Mouse (Mus musculus) ovary, adult 18-20 months (tissue): ENCODE measurements around the gene Ankrd61.

ENCODE experiments used
- DNase-seq: peaks from one replicate; pipeline ENCODE4 v3.0.0; 2022; ENCODE audit warnings: low spot score, mixed read lengths

The Ankrd61 gene

DNA sequence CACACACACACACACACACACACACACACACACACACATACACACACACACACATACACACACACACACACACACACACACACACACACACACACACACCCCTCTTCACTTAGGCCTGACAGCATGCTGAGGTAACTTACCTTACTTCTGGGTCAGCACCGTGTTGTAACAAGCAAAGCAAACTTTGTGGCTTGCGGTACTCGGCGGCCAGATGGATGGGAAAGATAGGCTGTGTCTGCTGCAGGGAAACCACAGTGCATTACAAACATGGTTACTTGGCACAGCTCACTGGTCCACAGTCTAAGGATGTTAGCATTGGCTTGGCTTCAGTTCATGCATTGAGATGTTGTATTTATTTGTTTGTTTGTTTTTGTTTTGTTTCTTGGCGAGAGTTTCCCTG, 4.1 kb downstream of the Ankrd61 start:
- no peak for DNase-seq

DNA sequence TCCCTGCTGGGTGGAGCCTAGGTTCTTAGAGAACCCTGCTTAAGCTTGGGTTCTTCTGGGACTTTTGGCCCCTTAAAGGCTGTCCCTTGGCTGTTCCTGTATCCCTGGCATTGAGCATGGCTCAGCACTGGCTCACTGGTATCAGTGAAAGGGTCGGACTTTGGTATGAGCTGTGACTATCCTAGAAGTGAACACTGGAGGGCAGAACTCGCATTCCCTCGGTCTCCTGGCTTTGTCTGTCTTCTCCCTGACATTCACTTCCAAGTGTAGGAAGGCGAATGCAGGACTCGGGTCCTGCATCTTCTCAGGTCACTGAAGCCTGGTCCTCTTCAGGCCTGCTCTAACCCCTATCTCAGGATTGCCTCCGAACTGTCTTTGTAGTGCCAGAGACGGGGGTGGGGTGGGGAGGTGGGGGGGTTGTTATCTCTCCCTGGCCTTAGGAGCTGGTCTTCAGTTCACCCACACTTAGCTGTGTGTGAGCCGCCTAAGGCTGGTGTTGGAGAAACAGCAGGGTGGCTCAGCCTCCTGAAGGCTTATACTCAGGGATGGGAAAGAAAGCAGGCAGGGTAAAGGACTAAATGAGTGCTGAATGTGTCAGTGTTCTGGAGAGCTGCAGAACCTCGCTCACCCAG, 5.1 kb downstream of the Ankrd61 start:
- DNase-seq, result no peak

DNA sequence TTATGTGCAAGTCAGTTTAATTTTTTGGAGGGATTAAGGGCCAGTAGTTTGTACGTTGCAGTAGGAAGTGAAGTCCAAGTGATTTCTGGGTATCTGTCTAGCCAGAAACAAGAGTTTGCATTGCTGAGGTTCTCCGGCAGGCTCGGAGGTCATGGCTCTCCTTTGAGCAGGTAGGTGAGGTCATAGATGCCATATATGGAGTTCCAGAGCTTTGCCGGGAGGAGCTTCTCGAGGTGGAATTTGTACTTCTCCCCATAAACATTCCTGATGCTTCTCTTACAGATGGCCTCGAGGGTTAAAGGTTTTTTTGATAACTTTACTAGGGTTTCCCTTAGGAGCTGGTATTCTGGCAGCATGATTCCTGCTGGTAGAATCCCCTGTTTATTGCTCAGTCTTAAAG, 6.7 kb downstream of the Ankrd61 start:
- DNase-seq, result no peak

DNA sequence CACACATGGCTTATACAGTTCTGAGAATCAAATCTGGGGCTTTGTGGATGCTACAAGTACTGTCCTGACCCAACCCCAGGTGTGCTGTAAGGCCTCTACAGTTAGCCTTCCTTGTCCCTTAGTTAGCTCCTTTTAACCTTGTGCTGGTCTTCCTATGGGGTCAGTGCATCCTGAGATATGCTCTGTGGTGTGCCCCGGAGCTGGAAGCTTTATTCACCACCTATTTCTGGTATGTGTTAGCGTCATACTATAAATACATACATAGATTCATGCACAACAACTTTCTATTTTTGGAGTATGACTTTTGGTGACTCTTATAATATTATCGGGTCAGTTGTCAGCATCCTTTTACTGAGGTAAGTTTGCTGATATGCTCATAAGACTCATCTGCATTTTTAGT, 12.2 kb downstream of the Ankrd61 start:
- DNase-seq, result no peak

DNA sequence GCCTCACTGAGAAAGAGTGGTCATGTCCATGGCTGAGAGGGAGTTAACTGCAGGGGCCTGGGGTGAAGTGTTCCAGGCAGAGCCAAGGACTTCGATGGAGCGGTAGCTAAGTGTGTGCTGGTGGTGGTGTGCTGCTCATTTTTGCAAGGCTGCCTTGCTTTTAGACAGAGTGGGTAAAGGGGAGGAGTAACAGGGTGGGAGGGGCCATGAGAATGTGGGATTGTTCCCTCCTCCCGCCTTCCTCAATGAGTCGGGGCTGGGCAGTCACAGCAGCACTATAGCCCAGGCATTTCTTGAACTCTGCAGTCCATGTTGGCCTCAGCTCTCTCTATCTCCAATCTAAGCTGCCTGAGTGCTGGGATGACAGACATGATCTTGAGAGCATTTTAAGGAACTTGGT, 22.9 kb downstream of the Ankrd61 start:
- DNase-seq, result no peak

DNA sequence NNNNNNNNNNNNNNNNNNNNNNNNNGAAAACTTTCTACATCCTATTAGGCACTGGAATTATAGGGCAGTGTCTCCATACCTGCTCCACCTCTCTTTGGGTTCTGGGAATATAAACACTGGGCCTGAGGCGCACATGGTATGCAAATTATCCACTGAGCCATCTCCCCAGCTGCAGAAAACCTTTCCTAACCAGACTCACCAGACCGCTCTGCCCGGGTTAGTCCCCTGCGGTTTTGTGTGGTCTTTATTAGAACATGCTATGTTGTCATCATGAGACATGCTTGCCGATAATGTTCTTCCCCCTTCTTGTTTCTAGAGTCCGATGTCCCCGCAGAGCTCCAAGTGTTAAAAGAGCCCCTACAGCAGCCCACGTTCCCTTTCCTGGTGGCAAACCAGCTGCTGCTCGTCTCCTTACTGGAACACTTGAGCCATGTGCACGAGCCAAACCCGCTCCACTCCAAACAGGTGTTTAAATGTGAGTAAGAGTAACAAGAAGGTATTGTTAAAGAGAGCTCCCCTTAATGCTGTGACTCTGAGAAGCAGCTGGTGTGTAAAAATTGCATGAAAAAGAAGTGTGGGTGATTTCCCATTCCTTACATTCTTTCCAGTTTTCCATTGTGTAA, 25.8 kb downstream of the Ankrd61 start:
- no peak for DNase-seq
